Mouse (Mus musculus) neutrophil, adult 5-6 weeks (primary cell): ENCODE data around the gene Ltbp1. TPM values are rescaled to one million over a fixed set of nuclear protein-coding genes. Genes with fewer than 3 reads are reported as not detected.

ENCODE experiments used
- ATAC-seq: fragments of 151-379, 151-347 bp; 2 replicates; pipeline ENCODE4 v1.8.0; 2017; ENCODE audit warnings: mild to moderate bottlenecking, moderate TSS enrichment; ENCODE audit not compliant: insufficient number of reproducible peaks, poor library complexity, low FRiP score, severe bottlenecking; ENCODE audit errors: extremely low read depth
- total RNA-seq: library from RNA; stranded (forward); fragments of 200-1000 nt; gene quantifications from 2 replicates; pipeline ENCODE4 v1.2.3, GENCODE M21; 2017

Gene Ltbp1
- total RNA-seq, 1 experiment from 2014 or later: 3.3 TPM

DNA sequence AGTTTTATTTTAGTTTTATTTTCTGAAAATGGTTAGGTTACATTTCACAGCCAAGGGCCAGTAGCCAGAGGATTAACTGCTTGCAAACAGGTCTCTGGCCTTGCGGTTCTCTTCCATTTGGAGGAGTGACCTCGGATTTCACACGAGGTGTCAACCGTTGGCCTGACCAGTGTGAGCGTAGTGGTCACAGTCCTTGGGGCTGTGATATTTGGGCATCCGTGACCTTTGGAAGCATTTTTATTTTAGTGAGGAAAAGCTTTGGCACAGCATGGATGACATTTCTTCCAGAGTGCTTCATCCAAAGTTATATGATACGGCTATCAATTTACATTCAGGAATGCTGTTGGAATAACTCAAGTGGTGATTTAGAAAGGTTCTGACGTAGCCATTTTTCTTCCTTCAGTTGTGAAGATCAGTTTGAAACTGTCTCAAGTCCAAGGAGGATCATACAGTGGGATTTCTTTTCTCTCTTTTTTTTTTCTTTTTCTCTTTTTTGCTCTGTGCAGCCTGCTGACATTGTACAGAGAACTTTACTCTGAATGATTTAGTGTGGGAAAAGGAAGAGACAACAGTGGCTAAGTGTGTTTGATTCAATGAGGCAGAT is 44.1 kb downstream of the Ltbp1 start:
- ATAC-seq: no peak

DNA sequence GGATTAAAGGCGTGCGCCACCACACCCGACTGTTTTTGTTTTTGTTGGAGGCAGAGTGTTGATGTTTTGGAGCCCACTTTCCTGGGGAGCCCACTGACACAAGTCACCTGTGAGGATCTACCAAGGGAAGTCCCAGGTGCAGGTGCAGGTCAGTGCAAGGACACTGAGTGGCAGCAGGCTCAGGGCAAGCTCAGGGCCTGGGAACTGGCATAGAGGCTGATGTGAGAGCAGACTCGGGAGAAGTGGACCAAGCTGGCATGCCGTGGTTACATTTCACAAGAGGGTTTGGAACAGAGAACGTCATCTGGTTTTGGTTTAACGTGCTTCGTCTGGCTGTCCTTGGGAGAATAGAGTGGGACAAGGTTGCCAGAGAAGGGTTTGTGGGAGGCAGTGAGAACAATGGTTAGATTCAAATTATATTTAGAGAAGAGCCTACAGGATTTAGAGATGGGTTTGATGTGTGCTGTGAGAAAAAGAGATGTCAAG is 46.1 kb downstream of the Ltbp1 start:
- no peak for ATAC-seq

DNA sequence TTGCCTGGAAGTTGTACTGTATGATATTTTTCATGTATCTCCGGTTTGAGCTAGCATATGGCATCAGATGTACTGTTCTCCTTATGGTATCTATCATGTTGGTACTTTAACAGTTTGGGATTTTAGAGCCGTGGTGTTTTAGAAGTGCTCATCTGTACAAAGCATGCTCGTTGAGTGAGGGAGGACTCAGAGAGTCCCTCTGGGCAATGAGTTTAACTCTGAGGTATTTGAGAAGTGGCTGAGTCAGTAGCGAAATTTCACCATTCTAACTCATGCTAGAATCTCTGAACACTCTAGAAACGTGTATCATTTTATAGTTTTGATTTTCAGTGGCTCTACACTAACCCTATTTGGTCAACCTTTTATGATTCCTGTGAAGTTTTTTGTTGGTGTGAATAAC is 49.9 kb downstream of the Ltbp1 start:
- no peak for ATAC-seq

GRCm38 (mm10) chr17:75055961-75056360 is 50.6 kb downstream of the Ltbp1 start:
- ATAC-seq: no peak

GRCm38 (mm10) chr17:75056631-75057030 is 51.3 kb downstream of the Ltbp1 start:
- ATAC-seq: no peak

- ATAC-seq: no peak
Measured at GRCm38 (mm10) chr17:75066340-75066739, 61.0 kb downstream of the Ltbp1 start.

DNA sequence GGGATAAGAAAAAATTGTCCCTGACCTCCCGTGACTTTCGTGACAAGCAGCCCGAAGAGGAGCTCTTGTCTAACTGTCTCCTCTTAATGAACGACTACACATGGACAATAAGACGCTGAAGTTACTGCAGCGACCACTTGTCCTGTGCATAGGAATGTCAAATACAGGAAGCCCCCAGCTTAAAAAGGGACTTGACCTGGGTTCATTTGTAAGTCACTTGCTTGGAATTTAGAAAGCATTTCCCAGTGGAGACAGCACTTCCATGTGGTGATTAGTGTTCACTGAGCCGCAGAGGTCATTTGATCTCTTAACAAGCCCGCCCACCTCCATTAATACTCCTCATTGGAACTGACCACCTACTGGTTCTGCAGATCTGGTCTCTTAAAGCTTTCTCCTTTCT is 61.9 kb downstream of the Ltbp1 start:
- no peak for ATAC-seq

DNA sequence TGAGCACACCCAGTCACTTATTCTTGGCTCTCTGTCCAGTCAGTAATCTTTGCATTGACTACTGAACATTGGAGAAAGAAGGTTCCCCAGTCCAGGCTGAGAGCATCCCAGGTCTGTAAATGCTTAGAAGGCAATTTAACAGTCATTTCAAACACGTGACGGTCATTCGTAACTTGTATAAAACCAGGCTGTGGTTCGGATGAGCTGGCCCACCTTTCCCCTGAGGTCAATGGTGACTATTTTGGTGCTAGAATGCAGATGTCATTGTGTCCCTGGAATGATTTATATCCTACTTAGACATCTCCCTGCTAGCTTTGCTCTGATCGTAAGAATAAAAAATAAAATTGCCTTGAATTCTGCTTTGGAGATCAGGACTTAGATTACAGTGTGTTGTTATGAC is 63.9 kb downstream of the Ltbp1 start:
- no peak for ATAC-seq

DNA sequence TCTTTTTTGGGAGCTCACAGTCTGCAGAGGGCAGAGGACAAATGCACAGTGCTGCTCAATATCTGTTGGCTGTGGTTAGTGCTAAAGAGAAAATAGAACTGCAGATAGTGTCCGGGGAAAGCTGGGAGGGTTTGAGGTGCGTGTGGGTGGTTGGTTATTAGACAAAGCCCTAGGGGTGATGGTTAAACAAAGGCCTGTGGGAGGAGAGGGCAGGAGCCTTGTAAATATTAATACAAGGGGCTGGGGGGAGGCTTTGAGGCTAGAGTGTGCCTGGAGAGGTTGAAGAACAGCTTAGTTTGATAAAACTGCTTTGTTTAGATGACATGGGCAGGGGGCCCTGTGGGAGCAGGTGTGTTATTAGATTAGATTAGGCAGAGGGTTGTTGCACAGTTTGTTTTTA is 65.8 kb downstream of the Ltbp1 start:
- no peak for ATAC-seq

DNA sequence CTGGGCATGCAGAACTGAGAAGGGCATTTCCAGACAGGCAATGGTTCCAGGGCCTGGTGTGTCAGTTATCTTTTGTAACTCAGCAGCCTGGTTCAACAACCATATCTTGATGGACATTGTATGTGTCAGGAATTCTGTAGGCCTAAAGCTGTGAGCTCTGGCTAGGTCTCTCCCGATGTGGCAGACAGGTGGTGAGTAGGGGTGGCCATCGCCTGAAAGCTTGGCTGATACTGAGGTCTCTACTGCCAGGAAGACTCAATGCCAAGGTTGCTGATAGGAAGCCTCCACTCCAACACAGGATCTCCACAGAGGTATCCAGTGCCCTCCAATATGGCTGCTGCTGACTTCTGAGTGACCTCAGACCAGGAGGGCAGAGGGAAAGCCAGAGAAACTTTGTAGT is 66.4 kb downstream of the Ltbp1 start:
- no peak for ATAC-seq

- no peak for ATAC-seq
Measured at GRCm38 (mm10) chr17:75073887-75074286, 68.5 kb downstream of the Ltbp1 start.

GRCm38 (mm10) chr17:75074978-75075699 is 69.8 kb downstream of the Ltbp1 start:
- ATAC-seq: no peak

DNA sequence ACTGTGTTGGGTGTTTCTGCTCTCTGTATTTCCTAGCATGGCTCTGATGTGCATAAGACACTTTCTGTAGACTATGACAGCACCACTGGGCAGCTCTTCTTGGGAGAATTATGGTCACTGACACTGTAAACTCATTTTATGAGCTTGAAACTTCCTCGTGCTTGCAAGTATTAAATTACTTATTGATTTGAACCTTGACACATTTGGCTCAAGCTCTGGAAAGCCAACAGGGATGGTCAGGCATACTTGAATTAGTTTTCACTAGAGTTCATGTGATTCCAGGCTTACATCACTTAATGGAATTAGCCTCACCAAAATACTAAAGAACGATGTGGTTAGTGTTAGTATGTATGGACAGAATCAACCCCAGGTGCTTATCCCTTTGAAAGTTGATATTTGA is 76.0 kb downstream of the Ltbp1 start:
- ATAC-seq: no peak

DNA sequence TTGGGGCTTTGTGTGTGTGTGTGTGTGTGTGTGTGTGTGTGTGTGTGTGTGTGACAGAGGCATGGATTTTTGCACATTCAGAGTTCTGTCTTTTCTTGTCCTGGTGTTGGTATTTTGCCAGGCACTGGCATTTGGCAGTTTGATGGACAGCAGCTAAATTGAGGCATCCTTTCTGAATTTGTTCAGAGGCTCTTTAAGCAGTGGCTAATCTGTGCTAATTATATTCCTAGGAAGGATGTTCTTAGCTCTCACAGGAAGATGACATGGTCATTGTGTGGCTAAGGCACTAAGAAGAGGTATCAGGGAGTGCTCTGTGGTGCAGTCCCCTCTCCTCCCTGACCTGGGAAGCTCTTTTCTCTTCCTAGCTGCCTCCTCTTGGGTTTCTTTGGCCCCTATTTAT is 77.1 kb downstream of the Ltbp1 start:
- ATAC-seq: no peak

- ATAC-seq: no peak
Measured at GRCm38 (mm10) chr17:75087296-75087941, 82.1 kb downstream of the Ltbp1 start.

DNA sequence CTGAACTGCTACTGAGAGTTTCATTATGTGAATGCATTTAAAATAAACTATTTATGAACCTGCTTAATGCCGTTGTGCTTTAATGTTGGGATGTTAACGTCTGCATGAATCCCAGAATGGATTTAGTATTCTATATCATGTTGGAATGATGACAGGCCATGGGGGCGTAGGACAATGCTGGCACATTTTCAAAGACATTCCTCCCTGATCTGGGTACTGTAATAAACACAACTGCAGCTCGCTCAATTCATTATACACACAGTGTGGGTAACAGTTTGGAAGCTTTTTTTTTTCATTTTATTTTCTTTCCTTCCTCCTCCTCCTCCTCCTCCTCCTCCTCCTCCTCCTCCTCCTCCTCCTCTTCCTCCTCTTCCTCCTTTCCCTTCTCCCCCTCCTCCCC is 82.9 kb downstream of the Ltbp1 start:
- ATAC-seq: no peak

GRCm38 (mm10) chr17:75088727-75089126 is 83.4 kb downstream of the Ltbp1 start:
- no peak for ATAC-seq

GRCm38 (mm10) chr17:75090556-75090955 is 85.2 kb downstream of the Ltbp1 start:
- ATAC-seq: no peak

DNA sequence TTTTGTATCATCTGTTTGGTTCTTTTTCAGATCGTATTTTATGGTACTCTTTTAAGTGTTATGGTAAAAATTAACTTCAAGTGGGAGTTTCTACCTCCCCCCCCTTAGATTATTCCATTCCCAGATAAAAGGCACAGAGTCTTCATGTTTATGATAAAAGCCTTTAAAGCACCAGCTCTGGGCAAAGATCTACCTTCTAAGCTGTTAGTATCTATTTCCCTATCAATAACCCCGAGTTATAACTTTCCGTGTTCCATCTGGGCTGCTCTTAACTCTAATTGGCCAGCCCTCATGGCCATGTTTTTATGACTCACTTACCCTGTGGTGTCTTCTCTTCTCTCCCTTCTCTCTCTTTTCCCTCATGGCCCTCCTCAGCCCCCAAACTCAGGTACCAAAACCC is 88.2 kb downstream of the Ltbp1 start:
- no peak for ATAC-seq

DNA sequence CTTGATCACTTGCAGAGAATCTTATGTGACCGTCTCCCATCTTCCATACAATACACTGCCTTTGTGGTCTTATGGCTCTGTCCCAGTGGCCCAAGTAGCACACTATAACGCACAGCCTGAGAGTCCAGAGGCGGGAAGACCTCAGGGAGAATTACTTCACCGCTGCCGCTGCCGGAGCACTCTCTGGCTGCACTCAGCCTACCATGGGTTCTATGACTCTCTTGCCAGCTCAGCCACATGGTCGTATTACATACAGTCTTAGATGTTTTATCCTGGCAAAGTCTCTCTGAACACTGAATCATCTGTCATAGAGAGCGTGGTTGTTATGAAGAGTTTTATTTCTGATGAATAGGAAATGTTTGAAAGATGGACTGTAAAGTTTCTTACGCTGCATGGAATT is 89.2 kb downstream of the Ltbp1 start:
- no peak for ATAC-seq
